Mouse (Mus musculus): ENCODE results near the gene 4930404N11Rik.

Gene 4930404N11Rik

DNA sequence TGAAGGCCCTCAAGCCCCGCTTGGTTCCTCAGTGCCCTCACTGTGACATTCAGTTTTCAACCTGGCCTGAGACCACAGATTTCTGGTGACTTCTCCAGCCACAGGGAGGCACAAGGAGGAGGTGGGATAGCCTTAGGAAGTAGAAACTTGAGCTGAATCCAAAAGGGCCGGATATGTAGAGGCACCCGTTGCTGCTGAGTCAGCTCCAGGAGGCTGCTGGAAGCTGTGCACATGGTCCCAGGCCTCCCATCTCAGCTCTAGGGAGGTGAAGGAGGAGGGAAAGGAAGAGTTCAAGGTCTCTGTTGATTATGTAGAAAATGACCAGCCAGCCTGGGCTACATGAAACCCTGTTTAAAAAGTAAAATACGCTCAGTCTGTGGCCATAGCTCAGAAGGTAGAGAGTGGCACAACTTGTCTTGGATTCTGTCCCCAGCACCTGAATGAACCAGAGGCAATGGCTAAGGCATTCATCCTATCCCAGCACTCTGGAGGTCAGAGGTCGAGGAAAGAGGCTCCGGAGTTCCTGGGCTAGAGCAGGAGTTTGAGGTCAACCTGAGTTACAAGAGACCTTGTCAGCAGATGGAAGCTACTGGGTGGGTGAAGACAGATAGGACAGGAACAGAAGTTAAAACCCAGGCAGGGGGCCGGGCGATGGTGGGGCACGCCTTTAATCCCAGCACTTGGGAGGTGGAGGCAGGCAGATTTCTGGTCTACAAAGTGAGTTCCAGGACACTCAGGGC is 10.7 kb downstream of the 4930404N11Rik start:
- DNase-seq: no peak

GRCm38 (mm10) chr10:81351678-81352291 is 13.8 kb downstream of the 4930404N11Rik start:
- peak; percentile 45 for DNase-seq

DNA sequence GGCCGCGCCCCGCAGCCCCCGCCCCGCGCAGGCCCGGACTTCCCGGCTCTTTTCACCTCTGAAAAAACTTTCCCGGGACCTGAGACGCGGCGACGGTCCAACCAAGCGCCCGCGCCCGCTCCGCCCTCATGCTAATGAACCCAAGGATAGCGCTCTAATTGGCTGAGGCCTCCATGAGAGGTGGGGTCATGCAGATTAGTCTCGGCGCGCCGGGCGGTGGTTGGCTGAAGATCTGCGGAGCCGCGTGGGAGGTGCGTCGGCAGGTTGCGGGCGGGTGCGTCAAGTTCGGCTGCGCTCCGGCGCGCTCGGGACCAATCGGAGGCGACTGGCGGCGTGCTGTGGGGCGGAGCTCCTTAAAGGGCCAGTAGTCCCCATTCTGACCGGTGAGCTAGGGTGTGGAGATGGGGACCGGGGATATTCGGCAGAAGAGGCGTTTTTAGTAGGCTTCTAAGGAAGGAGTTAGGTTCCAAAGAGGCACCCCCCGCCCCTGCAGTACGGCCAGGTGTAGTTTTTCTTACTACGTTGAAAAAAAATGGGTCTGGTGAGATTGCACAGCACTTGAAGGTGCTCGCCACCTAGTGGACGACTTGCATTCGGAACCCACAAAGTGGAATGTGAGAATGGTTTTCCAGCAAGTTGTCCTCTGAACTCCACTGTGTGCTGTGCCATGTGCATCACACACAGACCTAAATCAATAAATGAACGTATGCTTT is 15.1 kb downstream of the 4930404N11Rik start, which contains the start of gene Hmg20b:
Gene Hmg20b (minus strand): TSS at position 130 of the 713 bp plus-strand sequence.
- peak; percentile 100 for DNase-seq

GRCm38 (mm10) chr10:81349961-81350350 is 15.7 kb downstream of the 4930404N11Rik start:
- no peak for DNase-seq

DNA sequence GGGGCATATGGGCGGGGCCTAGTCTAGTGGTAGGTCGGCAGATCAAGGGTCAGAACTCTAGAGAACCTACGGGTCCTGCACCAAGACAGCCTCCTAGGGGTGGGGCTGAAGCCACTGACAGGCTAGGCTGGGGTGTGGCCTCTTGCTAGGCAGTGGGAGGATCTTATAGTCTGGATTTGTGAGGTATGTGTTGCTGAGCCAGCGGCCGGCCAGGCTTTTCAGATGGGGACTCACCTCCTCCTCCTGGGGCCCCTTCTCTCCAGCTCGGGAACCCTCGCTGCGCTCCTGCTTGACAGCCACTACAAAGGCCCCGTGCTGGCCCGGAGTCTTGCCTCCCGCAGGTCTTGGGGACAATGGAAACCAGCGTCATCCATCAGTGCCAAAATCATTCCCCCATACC is 16.5 kb downstream of the 4930404N11Rik start:
- peak; percentile 85 for DNase-seq

DNA sequence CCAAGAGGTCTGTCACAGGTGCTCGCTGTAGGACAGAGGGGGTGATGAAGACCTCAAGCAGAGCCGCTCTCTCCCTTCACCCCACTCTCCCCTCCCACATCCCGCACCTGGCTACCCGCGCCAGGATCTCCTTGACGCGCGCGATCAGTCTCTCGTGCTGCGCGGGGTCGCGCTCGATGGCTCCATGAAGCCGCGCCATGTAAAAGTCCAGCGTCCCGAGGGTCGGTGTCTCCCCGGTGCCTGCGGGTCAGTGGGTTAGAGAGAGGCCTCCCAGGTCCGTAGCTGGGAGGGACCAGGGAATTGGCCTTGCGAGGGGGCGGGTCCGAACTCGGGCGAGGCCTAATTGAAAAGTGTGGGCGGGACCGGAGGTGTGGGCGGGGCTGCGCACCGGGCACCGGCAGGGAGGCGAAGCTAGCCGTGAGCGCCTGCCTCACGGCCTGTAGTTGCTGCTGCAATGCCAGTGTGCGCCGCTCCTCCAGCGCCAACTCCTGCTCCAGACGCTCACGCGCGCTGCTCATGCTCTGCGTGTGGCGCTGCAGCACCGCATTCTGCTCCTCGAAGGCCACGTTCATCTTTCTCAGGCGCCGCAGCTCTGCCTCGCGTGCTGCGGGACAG is 19.1 kb downstream of the 4930404N11Rik start:
- peak; percentile 80 for DNase-seq

- no peak for DNase-seq
These were observed 20.5 kb downstream of the 4930404N11Rik start for GRCm38 (mm10) chr10:81345162-81345534.

GRCm38 (mm10) chr10:81344421-81345161 is 21.0 kb downstream of the 4930404N11Rik start:
- peak; percentile 48 for DNase-seq

GRCm38 (mm10) chr10:81342686-81343505 is 22.7 kb downstream of the 4930404N11Rik start, which contains the start of gene Gipc3:
TSS of gene Gipc3 (minus strand) at chr10:81343266.
- peak; percentile 46 for DNase-seq

DNA sequence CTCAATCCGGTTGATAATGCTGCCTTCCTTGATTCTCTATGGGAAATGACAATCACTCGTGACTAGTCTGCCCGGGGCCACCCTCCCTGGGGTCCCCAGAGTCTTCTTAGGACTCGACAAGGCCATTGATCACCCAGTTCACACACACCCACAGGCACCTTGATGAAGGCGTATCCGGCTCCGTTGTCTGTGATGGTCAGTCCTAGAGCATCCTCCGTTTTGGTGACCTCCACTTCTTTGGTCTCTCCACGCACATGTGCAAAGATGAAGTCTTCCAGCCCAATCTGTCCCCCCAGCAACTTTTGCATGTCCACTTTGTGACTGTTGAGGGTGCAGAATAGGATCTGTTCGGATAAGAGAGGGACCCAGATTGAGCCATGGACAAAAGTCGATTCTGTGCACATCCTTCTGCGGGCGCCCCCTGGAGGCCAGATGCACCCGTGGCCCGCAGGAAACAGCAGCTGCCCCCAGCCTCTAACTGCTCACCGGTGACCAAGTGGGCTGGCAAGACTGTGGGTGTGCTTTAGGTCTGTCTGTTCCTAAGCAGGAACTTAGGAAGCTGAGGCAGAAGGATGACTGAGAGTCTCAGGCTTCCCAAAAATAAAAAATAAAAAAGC is 24.2 kb downstream of the 4930404N11Rik start:
- peak; percentile 87 for DNase-seq

GRCm38 (mm10) chr10:81340551-81341332 is 24.9 kb downstream of the 4930404N11Rik start:
- peak; percentile 57 for DNase-seq

DNA sequence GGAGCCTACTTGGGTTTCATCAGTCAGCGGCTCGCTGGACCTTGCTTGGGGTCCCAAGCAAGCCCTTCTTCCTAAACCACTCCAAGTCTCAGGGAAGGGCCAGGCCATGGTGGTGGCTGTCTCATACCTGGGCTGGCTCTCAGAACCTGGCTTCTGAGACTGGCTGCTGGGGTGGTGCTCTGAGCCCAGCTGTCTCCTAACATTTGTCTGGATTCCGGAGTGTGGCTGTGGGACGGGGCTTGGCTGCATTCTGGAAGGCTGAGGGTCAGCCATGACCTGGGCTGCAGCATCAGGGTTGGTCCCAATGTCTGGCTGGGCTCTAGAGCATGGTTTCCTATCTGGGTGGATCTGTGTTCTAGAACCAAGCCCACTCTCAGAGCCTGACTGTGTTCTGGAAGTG is 29.1 kb downstream of the 4930404N11Rik start:
- no peak for DNase-seq

DNA sequence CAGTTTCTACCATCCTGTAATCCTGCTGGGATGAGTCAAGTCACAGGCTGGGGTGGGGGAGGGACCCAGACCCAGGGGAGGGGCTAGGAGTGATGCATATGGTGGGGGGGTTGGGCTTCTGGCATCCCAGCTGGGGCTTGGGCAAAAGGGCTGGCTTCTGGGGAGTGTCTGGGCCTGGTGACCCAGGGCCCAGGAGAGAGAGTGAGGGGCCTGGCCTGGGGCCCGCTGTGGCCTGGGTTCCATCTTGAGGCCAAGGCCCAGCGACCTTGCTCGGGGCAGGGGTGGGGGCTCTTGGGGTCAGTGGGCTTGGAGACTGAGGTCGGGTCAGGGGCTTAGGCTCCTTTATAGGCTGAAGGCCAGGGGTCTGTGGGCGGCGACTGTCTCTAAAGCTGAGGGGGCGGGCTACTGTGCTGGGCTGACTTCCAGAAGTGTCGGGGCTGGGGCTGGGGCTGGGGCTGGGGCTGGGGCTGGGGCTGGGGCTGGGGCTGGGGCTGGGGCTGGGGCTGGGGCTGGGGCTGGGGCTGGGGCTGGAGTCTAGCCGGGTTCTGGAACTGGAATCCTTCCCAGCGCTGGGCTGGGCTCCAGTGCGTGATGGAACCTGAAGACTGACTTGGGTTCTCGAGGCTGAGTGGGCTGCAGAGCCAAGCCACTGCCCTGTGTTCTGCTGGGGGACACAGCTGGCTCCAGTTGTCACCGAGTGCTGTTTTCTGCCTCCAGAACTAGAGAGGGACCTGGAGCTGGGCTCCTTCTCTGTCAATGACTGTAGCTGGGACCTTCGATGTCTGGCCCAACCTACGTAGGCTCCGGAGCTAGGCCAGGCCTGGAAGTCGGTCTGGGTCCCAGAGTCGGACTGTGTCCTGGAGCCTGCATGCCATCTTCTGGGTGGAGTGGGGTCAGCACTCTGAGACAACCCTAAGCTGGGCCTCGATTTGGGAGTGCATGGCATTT is 29.9 kb downstream of the 4930404N11Rik start:
- peak; percentile 77 for DNase-seq

DNA sequence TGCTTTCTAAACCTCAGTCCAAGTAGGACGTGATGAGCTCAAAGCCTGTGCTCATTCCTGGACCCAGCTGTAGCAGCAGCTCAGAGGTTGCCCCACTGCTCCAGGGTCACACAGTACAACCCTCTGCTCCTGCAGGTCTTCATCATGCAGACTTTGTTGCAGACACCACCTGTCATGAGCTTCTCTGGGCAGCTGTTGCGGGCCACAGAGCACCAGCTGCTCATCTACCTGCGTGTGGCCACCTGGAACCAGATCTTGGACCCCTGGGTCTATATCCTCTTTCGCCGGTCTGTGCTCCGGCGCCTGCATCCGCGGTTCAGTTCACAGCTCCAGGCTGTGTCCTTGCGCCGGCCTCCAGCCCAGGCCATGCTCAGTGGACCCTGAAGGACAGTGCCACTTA is 31.3 kb downstream of the 4930404N11Rik start:
- DNase-seq: no peak

DNA sequence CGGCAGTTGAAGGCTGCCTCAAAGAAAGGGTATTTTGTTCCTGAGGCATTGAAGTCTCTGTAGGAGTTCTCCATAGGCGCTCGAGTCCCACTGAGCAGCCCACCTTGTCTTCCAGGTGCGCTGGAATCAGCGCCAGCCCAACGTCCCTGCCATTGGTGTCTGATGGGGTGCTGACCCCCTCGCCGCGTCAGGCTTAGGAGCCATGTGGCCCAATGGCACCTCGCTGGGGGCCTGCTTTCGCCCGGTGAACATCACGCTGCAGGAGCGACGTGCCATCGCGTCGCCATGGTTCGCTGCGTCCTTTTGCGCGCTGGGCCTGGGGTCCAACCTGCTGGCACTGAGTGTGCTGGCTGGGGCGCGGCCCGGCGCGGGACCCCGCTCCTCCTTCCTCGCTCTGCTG is 33.3 kb downstream of the 4930404N11Rik start:
- no peak for DNase-seq

DNA sequence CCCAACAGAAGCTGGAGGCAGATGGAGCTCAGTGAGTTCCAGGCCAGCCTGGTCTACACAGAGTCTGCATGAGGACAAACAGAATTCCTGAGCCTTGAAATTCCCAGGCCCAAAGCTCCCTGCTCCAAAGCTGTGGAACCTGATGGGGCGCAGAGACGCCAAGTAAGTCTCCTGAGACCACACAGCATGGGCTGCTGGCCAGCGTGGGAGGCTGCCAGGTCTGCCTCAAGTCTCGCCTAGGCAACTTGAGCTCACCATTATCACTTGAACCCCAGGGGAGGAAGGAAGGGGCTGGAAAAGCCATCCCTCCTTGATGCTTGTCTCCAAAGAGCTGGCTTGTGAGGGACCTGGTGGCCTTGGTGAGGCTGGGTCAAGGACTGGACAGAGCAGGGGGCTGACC is 35.6 kb downstream of the 4930404N11Rik start:
- DNase-seq: peak; percentile 54

DNA sequence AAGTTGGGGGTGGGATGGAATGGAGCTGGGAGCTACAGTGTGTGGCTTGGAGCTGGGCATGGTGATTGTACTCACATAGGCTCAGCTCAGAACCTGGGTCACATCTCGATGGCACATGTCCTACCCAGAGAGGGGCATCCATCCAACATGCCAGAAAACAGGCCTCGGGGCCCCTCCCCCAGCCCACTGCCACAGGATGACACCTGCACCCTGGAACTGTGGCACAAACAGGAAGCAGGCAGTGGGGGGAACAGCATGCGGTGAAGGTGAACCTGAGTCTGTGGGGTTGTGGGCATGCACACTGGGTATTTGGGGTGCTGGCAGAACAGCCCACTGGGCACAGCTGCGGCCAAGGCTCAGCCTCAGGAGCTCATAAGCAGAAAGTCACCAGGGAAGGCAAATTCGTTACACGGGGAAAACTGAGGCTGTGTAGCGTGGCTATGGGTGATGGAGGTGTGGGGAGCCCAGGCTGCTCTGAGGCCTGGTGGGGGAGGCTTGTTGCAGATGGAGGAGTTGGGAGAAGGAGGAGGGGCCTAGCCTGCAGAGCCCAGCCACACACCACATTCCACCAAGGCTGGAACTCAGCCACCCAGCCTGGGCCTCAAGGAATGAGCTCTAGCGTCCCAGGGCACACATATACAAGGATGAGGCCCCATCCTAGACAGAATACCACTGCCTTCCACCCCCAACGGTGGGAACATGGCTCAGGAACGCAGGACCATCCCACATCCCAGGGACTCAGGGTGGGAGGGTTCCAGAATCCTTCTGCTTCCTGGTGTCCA is 36.2 kb downstream of the 4930404N11Rik start:
- DNase-seq: peak; percentile 83

GRCm38 (mm10) chr10:81328386-81328785 is 37.2 kb downstream of the 4930404N11Rik start, which contains the start of gene Tbxa2r:
TSS of gene Tbxa2r (plus strand) at chr10:81328731.
- peak; percentile 91 for DNase-seq
